Mouse (Mus musculus) heart, adult 2 months (tissue): ENCODE results near the gene Ckm. TPM values are rescaled to one million over a fixed set of nuclear protein-coding genes. Genes with fewer than 3 reads are reported as not detected.

Source experiments
- DNase-seq, 2 experiments: peaks; one replicate each; pipeline ENCODE4 v3.0.0; 2021
- H3K27ac ChIP-seq: fragments of 200-600 bp; 2 replicates; pipeline ENCODE4 v1.8.1; 2022
- H3K27me3 ChIP-seq: fragments of 200-500 bp; 2 replicates; pipeline ENCODE4 v1.6.1; 2012; ENCODE audit warnings: mild to moderate bottlenecking, low read length, inconsistent platforms, mixed read lengths; ENCODE audit not compliant: control insufficient read depth, insufficient read depth
- H3K36me3 ChIP-seq: fragments of 200-500 bp; 2 replicates; pipeline ENCODE4 v1.6.1; 2012; ENCODE audit warnings: low read length, inconsistent platforms; ENCODE audit not compliant: control insufficient read depth, insufficient read depth
- H3K4me1 ChIP-seq: fragments of 200-500 bp; 2 replicates; pipeline ENCODE4 v1.6.1; 2011; ENCODE audit warnings: low read length; ENCODE audit not compliant: control insufficient read depth, insufficient read depth
- H3K4me3 ChIP-seq: fragments of 200-600 bp; 2 replicates; pipeline ENCODE4 v1.8.1; 2022
- H3K79me2 ChIP-seq: fragments of 200-500 bp; replicated peaks from 2 replicates; pipeline ENCODE4 v1.6.1; 2012; ENCODE audit warnings: mild to moderate bottlenecking, inconsistent platforms, low read length, moderate library complexity, mixed read lengths; ENCODE audit not compliant: control insufficient read depth, insufficient read depth
- H3K9ac ChIP-seq: fragments of 200-500 bp; 2 replicates; pipeline ENCODE4 v1.6.1; 2012; ENCODE audit warnings: low read depth, mild to moderate bottlenecking, control low read depth, inconsistent platforms, low read length, mixed read lengths
- CTCF ChIP-seq: fragments of 200-600 bp; IDR thresholded peaks from 2 replicates; pipeline ENCODE4 v1.8.1; 2022; ENCODE audit warnings: antibody characterized with exemption, mild to moderate bottlenecking, moderate library complexity
- EP300 ChIP-seq: fragments of 200-500 bp; IDR thresholded peaks from 2 replicates; pipeline ENCODE4 v1.6.1; 2011; ENCODE audit warnings: low read depth, low read length, control low read depth; ENCODE audit not compliant: insufficient read depth
- POLR2A ChIP-seq: fragments of 200-500 bp; IDR thresholded peaks from 2 replicates; pipeline ENCODE4 v1.6.1; 2011; ENCODE audit warnings: mild to moderate bottlenecking, low read depth, low read length, control low read depth; ENCODE audit not compliant: insufficient read depth
- WGBS: fragments of 180-500 bp; shearing (Covaris S2); methylation state at CpG from one replicate; pipeline ENCODE4 v1.1.7; 2018; 5-methylcytosine and 5-hydroxymethylcytosine counted together
- intact Hi-C: fragments of 180-260 bp; cut with DNase I; formaldehyde crosslinking; loops from one replicate; pipeline ENCODE4 v1.15.1; 2025
- polyA plus RNA-seq: library from polyadenylated mRNA; depleted of rRNA; stranded (reverse); fragments of >200 nt; gene quantifications from 2 replicates; pipeline ENCODE4 v1.2.3, GENCODE M21; 2012
- total RNA-seq, 2 experiments: library from RNA; stranded (reverse); gene quantifications; 2 replicates each; pipeline ENCODE4 v1.2.3; 2021

The Ckm gene
- total and polyA plus RNA-seq, 3 experiments = 3,482 to 7,008 (median 3,985) TPM

DNA sequence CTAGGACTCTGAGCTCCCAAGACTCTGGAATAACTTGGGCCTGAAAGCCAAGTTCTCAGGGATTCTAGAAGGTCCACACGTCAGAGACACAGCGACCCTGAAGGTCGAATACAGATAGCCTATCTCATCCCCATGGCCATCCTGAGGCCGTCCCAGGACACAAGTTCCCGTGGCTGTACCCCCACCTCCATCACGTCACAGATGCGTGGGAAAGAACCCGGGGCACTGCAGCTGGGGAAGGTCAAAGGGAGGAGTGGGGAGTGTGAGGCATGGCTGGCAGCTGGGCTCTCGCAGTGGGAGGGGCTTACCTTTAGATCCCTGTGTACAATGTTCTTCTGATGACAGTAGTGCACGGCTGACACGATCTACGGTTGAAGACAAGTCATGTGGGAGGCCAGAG is 40.2 kb downstream of the Ckm start:
- intact Hi-C loops = no loop called here
- H3K27me3 ChIP-seq = no peaks in the 10 kb centered on the region
- 71% methylated on average over 12 of the region's 12 CpGs for WGBS
- H3K4me3 ChIP-seq = no peak overlapping the region
- no peak for DNase-seq
- no peak overlapping the region for H3K27ac ChIP-seq
- peaks cover 2% of the 10 kb centered on the region; the same call in 1 of the 2 replicates for H3K4me1 ChIP-seq
- H3K36me3 ChIP-seq = no peaks in the 10 kb centered on the region; the same call in 1 of the 2 replicates
- no peak overlapping the region for H3K9ac ChIP-seq
- no peaks in the 10 kb centered on the region for H3K79me2 ChIP-seq
- TF ChIP-seq POLR2A (no peak), CTCF (no peak), EP300 (no peak)

DNA sequence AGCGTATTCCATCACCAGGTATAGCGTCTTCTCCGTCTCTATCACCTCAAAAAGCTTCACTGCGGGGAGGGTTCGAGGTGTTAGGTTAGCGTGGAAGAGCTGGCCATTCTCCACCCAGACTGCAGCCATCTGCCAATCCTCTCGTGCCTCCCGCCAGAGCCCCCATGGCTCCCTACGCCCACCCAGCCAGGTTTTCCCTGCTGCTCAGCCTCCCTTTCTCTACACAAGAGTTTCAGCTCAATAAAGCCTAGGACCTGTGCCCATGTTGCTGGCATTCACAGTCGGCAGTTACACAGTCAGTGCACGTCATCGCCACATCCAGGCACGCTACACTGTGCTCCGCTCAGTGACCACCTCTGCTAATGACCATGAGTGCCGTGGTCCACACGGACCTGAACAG is 43.1 kb downstream of the Ckm start:
- no peak for DNase-seq
- Histone ChIP-seq H3K4me1 (no peaks in the 10 kb centered on the region; the same call in 1 of the 2 replicates), H3K9ac (no peak overlapping the region), H3K27me3 (no peaks in the 10 kb centered on the region), H3K4me3 (no peak overlapping the region), H3K27ac (no peak overlapping the region), H3K36me3 (no peaks in the 10 kb centered on the region), H3K79me2 (no peaks in the 10 kb centered on the region)
- 90% methylated on average over 16 of the region's 16 CpGs for WGBS
- TF ChIP-seq POLR2A (no peak), CTCF (no peak), EP300 (no peak)
- intact Hi-C loops = no loop called here

DNA sequence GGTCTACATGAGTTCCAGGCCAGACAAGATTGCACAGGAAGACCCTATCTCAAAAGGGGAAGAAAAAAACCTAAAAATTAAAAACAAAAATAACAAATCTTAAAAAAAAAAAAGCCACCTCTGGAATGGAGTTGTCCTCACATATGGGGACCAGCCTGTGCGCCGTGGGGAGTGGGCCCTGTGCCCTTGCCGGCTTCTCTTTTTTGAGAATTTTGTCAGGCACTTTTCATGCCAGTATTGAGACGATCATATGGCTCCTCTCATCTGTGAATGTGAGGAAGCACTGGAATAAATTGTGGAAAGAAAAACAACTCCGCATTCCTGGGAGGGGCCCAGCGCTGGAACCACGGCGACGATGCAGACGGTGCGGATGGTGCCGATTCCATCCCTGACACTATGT is 44.6 kb downstream of the Ckm start:
- H3K27me3 ChIP-seq = no peaks in the 10 kb centered on the region
- H3K9ac ChIP-seq = no peak overlapping the region
- intact Hi-C loops = no loop called here
- TF ChIP-seq CTCF (no peak), EP300 (no peak), POLR2A (no peak)
- DNase-seq = no peak
- no peak overlapping the region for H3K27ac ChIP-seq
- 67% methylated on average over 12 of the region's 12 CpGs for WGBS
- H3K4me1 ChIP-seq = no peaks in the 10 kb centered on the region
- H3K4me3 ChIP-seq = no peak overlapping the region
- H3K79me2 ChIP-seq = peaks cover 4% of the 10 kb centered on the region; the same call in 1 of the 2 replicates
- H3K36me3 ChIP-seq = no peaks in the 10 kb centered on the region

DNA sequence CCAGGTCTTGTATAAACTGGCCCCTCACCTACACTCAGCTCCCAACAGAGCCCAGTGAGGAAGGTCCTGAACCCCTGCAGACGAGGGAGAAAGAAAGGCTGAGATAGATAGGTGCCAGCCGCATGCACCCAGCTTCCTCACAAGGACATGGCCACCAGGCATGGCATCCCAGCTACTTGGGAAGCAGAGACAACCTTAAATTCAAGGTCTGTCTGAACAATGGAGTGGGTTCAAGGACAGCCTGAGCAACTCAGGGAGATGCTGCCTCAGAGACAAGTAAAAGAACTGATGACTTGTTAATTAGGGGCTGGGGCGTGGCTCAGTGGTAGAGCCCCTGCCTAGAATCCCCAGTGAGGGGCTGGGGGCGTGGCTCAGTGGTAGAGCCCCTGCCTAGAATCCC is 50.6 kb downstream of the Ckm start:
- TF ChIP-seq POLR2A (no peak), CTCF (no peak), EP300 (no peak)
- Histone ChIP-seq H3K36me3 (no peaks in the 10 kb centered on the region; the same call in 1 of the 2 replicates), H3K4me3 (no peak overlapping the region), H3K79me2 (peaks cover 9% of the 10 kb centered on the region), H3K4me1 (peaks cover 2% of the 10 kb centered on the region; the same call in 1 of the 2 replicates), H3K9ac (no peak overlapping the region), H3K27ac (no peak overlapping the region), H3K27me3 (no peaks in the 10 kb centered on the region)
- intact Hi-C loops = loop anchor here (5.0 kb wide), 2 partner anchors 107 to 172 kb away; partner anchors contain the start of genes Ppp1r37 and Relb
- WGBS = 89% methylated on average over 4 of the region's 4 CpGs
- no peak for DNase-seq

DNA sequence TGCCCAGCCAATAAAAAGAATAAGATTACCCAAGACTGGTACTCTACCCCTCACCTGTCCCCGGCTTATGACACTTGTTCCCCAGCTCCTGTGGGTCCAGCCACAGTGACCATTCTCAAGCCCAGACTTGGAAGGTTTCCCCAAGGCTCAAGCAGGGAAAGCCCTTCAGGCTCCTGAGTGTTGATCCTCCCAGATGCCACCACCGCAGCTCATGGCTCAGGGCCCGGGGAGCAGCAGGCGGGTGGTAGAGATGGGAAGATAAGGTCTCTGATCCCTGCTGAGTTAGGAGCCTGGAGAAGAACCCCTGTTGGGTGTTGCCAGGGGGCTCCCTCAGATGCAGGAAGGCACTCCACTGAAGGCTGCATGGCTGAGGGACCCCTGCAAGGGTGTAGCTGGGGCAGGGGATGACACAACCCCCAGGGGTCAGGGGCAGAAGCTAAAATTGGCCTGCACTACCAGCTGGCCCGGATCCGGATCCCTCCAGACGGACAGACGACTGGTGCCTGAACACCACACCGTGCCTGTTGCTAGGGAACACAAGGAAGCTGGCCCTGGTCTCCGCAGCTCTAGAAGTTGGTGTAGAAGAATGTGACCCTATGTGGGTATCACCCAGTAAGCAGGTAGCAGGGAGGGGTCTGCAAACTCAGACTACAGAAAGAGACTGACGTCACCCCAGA is 51.4 kb downstream of the Ckm start:
- Histone ChIP-seq H3K36me3 (no peaks in the 10 kb centered on the region; the same call in 1 of the 2 replicates), H3K4me1 (peaks cover 2% of the 10 kb centered on the region; the same call in 1 of the 2 replicates), H3K79me2 (peaks cover 9% of the 10 kb centered on the region), H3K4me3 (no peak overlapping the region), H3K9ac (no peak overlapping the region), H3K27me3 (no peaks in the 10 kb centered on the region), H3K27ac (no peak overlapping the region)
- intact Hi-C loops = loop anchor here (5.0 kb wide), 2 partner anchors 106 to 171 kb away; partner anchors contain the start of genes Ppp1r37 and Relb
- 36% methylated on average over 11 of the region's 11 CpGs for WGBS
- DNase-seq = no peak
- TF ChIP-seq POLR2A (no peak), EP300 (no peak), CTCF (no peak)

DNA sequence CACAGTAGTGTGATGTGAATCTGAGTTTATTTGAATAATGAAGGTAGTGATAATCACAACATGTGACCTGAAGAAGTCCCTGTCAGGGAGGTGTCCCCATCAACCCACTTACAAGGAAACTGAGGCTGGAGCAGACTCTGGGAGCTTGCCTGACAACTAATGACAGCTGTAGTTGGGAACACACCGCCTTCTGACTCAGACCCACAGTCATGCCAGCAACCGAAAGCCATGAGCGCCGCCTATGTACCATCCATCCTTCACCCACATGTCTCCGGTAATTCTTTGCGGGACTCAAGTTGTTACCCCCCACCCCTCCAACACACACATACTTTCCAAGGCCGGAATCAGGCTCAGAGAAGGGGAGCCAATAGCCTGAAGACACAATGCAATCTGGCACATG is 52.1 kb downstream of the Ckm start:
- Histone ChIP-seq H3K27me3 (no peaks in the 10 kb centered on the region), H3K79me2 (peaks cover 9% of the 10 kb centered on the region), H3K27ac (no peak overlapping the region), H3K4me3 (no peak overlapping the region), H3K4me1 (peaks cover 2% of the 10 kb centered on the region; the same call in 1 of the 2 replicates), H3K9ac (no peak overlapping the region), H3K36me3 (no peaks in the 10 kb centered on the region; the same call in 1 of the 2 replicates)
- intact Hi-C loops = loop anchor here (5.0 kb wide), 2 partner anchors 106 to 171 kb away; partner anchors contain the start of genes Ppp1r37 and Relb
- no peak for DNase-seq
- no peak for TF ChIP-seq EP300
- no peak for TF ChIP-seq CTCF
- TF ChIP-seq POLR2A = no peak
- WGBS = 90% methylated on average over 7 of the region's 7 CpGs
